Comparison of ENCODE assay signal across 8 mouse cellular contexts in genomic region chr17:81064279-81064978, GRCm38 (mm10). TPM values are rescaled to one million over a fixed set of nuclear protein-coding genes. Genes with fewer than 3 reads are reported as not detected.
DNase-seq lines count a peak whose midpoint lies in the region; ATAC-seq and TF ChIP-seq lines count a peak whose summit lies in the region.

No protein-coding gene starts in this region.

- H3K4me2 ChIP-seq in embryonic facial prominence, embryonic 15.5 days (replicated peaks), result peak overlapping the region; percentile 54

- H3K4me3 ChIP-seq in embryonic facial prominence, embryonic 15.5 days (replicated peaks), result peak overlapping the region; percentile 98
- peak overlapping the region; percentile 86 for H3K4me3 ChIP-seq in hindbrain, embryonic 10.5 days
- H3K4me3 ChIP-seq in left cerebral cortex, adult 2 months, result peak overlapping the region; percentile 99

- H3K27ac ChIP-seq in embryonic facial prominence, embryonic 15.5 days (replicated peaks), result peak overlapping the region; percentile 70
- H3K27ac ChIP-seq in hindbrain, embryonic 10.5 days, result peak overlapping the region; percentile 99
- peak overlapping the region; percentile 91 for H3K27ac ChIP-seq in left cerebral cortex, adult 2 months

- H3K4me1 ChIP-seq in embryonic facial prominence, embryonic 15.5 days, result 0 out of 2 replicates have a peak, but pooled peaks cover 6% of the 10 kb centered on the region
- H3K4me1 ChIP-seq in hindbrain, embryonic 10.5 days (replicated peaks), result peaks cover 14% of the 10 kb centered on the region

- H3K36me3 ChIP-seq in embryonic facial prominence, embryonic 15.5 days, result no peaks in the 10 kb centered on the region
- H3K36me3 ChIP-seq in hindbrain, embryonic 10.5 days, result peaks cover 27% of the 10 kb centered on the region

- peak; percentile 79 for ATAC-seq in embryonic facial prominence, embryonic 15.5 days (ENCODE audit: insufficient number of reproducible peaks, low FRiP score, low TSS enrichment, low read depth)

- H3K9ac ChIP-seq in embryonic facial prominence, embryonic 15.5 days, result peak overlapping the region; percentile 91

- DNase-seq in layer of hippocampus, adult 11-12 months (ENCODE audit: low spot score), result peak; percentile 33
- DNase-seq in layer of hippocampus, postnatal 25 days (ENCODE audit: extremely low spot score in 1 of 2, low spot score in 1 of 2), result no peak
- DNase-seq in T-cell, adult 2 months (ENCODE audit: low spot score), result peak; percentile 16
- DNase-seq in hindbrain, embryonic 10.5 days (ENCODE audit: low spot score), result peak; percentile 7
- no peak for DNase-seq in left cerebral cortex, adult 2 months (ENCODE audit: extremely low spot score in 1 of 2, low spot score in 2 of 2)
- peak; percentile 12 for DNase-seq in mesoderm, embryonic 11.5 days (ENCODE audit: low read depth, low spot score)
- DNase-seq in MN1 (ENCODE audit: low spot score), result no peak

- H3K9me3 ChIP-seq in embryonic facial prominence, embryonic 15.5 days (replicated peaks), result no peaks in the 10 kb centered on the region
- H3K9me3 ChIP-seq in hindbrain, embryonic 10.5 days, result 0 out of 2 replicates have a peak, but pooled peaks cover 2% of the 10 kb centered on the region

- WGBS in embryonic facial prominence, embryonic 15.5 days, result 8% methylated on average over 28 of the region's 28 CpGs
- 21% methylated on average over 28 of the region's 28 CpGs for WGBS in hindbrain, embryonic 10.5 days

- intact Hi-C loops in left cerebral cortex, adult 2 months (cut with DNase I), result no loop called here

- no peak for TF ChIP-seq CTCF in left cerebral cortex, adult 2 months (IDR thresholded peaks at IDR 0.05)

- no peaks in the 10 kb centered on the region for H3K27me3 ChIP-seq in embryonic facial prominence, embryonic 15.5 days
- H3K27me3 ChIP-seq in hindbrain, embryonic 10.5 days (ENCODE audit: insufficient read depth, poor library complexity, severe bottlenecking), result no peaks in the 10 kb centered on the region

RNA-seq across cellular contexts. Expression of gene Thumpd2, which starts 0.5 kb away (rescaled TPM):
- total RNA-seq in layer of hippocampus, postnatal 25 days (2021), result 1 to 10 TPM; 6.8 to 8.4 TPM
- 12.4 and 13.5 TPM in 2 replicates for polyA plus RNA-seq in embryonic facial prominence, embryonic 15.5 days (2015; fragmentation: Nextera tagmentation; extraction: Ambion mirVana)
- polyA plus RNA-seq in hindbrain, embryonic 10.5 days (2016; fragmentation: Nextera tagmentation; extraction: Ambion mirVana), result 12.0 and 12.4 TPM in 2 replicates
- total RNA-seq in left cerebral cortex, adult 2 months (2021), result 1 to 10 TPM; 6.2 to 6.3 TPM

Comparison
In these comparisons a context has a peak if more than half of its experiments do, and no peak if none do; other contexts are left out.
1. DNase-seq: peak in layer of hippocampus, adult 11-12 months (single experiment), T-cell, adult 2 months (single experiment), hindbrain, embryonic 10.5 days (single experiment) and mesoderm, embryonic 11.5 days (single experiment); none in layer of hippocampus, postnatal 25 days (0 of 2), left cerebral cortex, adult 2 months (0 of 2) and MN1 (single experiment).
2. Peak in every context shown above with its lines, with median percentiles within 50 percentile points of each other: H3K27ac ChIP-seq and H3K4me3 ChIP-seq.